Mouse (Mus musculus): Measurements from ENCODE around the gene Col2a1. TPM values are rescaled to one million over a fixed set of nuclear protein-coding genes. Genes with fewer than 3 reads are reported as not detected.

The Col2a1 gene
- polyA plus RNA-seq, 1 experiment: 12.7 TPM

GRCm38 (mm10) chr15:98004740-98005159, 255 bp upstream of the Col2a1 start:
- Histone ChIP-seq H3K4me1 (ENCODE audit: control insufficient read depth, insufficient read depth, low read length) (no peaks in the 10 kb centered on the region), H3K4me3 (ENCODE audit: insufficient read depth, low read length) (no peak overlapping the region), H3K27ac (ENCODE audit: insufficient read depth, low read length) (no peak overlapping the region)
- TF ChIP-seq POLR2A (IDR thresholded peaks at IDR 0.05; ENCODE audit: low read depth, low read length) (no peak), CTCF (IDR thresholded peaks at IDR 0.05; ENCODE audit: borderline replicate concordance, insufficient read depth, low read length) (no peak)

- no peak overlapping the region for H3K27ac ChIP-seq (ENCODE audit: insufficient read depth, low read length)
- TF ChIP-seq CTCF (IDR thresholded peaks at IDR 0.05; ENCODE audit: borderline replicate concordance, insufficient read depth, low read length): no peak
- TF ChIP-seq POLR2A (IDR thresholded peaks at IDR 0.05; ENCODE audit: low read depth, low read length): no peak
- H3K4me1 ChIP-seq (ENCODE audit: control insufficient read depth, insufficient read depth, low read length): no peaks in the 10 kb centered on the region
- peak overlapping the region; percentile 27 for H3K4me3 ChIP-seq (ENCODE audit: insufficient read depth, low read length)
Observed at GRCm38 (mm10) chr15:98002991-98003821, 1.3 kb downstream of the Col2a1 start.

GRCm38 (mm10) chr15:98002113-98002990, 2.1 kb downstream of the Col2a1 start:
- no peaks in the 10 kb centered on the region for H3K4me1 ChIP-seq (ENCODE audit: control insufficient read depth, insufficient read depth, low read length)
- TF ChIP-seq POLR2A (IDR thresholded peaks at IDR 0.05; ENCODE audit: low read depth, low read length) (no peak), CTCF (IDR thresholded peaks at IDR 0.05; ENCODE audit: borderline replicate concordance, insufficient read depth, low read length) (no peak)
- no peak overlapping the region for H3K27ac ChIP-seq (ENCODE audit: insufficient read depth, low read length)

GRCm38 (mm10) chr15:98001321-98002112, 3.0 kb downstream of the Col2a1 start:
- Histone ChIP-seq H3K4me1 (ENCODE audit: control insufficient read depth, insufficient read depth, low read length) (no peaks in the 10 kb centered on the region), H3K4me3 (ENCODE audit: insufficient read depth, low read length) (peak overlapping the region; percentile 33), H3K27ac (ENCODE audit: insufficient read depth, low read length) (no peak overlapping the region)
- TF ChIP-seq CTCF (IDR thresholded peaks at IDR 0.05; ENCODE audit: borderline replicate concordance, insufficient read depth, low read length): no peak
- TF ChIP-seq POLR2A (IDR thresholded peaks at IDR 0.05; ENCODE audit: low read depth, low read length): no peak

More at GRCm38 (mm10) chr15:98002113-98002990, 2.1 kb downstream of the Col2a1 start:
- peak overlapping the region; percentile 33 for H3K4me3 ChIP-seq (ENCODE audit: insufficient read depth, low read length)

GRCm38 (mm10) chr15:97999991-98000390, 4.5 kb downstream of the Col2a1 start:
- H3K4me1 ChIP-seq (ENCODE audit: control insufficient read depth, insufficient read depth, low read length): no peaks in the 10 kb centered on the region
- TF ChIP-seq POLR2A (IDR thresholded peaks at IDR 0.05; ENCODE audit: low read depth, low read length) (no peak), CTCF (IDR thresholded peaks at IDR 0.05; ENCODE audit: borderline replicate concordance, insufficient read depth, low read length) (no peak)
- H3K4me3 ChIP-seq (ENCODE audit: insufficient read depth, low read length): no peak overlapping the region
- H3K27ac ChIP-seq (ENCODE audit: insufficient read depth, low read length): no peak overlapping the region

GRCm38 (mm10) chr15:97999546-97999945, 4.9 kb downstream of the Col2a1 start:
- no peak overlapping the region for H3K4me3 ChIP-seq (ENCODE audit: insufficient read depth, low read length)
- TF ChIP-seq CTCF (IDR thresholded peaks at IDR 0.05; ENCODE audit: borderline replicate concordance, insufficient read depth, low read length): no peak
- TF ChIP-seq POLR2A (IDR thresholded peaks at IDR 0.05; ENCODE audit: low read depth, low read length): no peak
- no peaks in the 10 kb centered on the region for H3K4me1 ChIP-seq (ENCODE audit: control insufficient read depth, insufficient read depth, low read length)
- no peak overlapping the region for H3K27ac ChIP-seq (ENCODE audit: insufficient read depth, low read length)

GRCm38 (mm10) chr15:97996716-97997256, 7.7 kb downstream of the Col2a1 start:
- TF ChIP-seq CTCF (IDR thresholded peaks at IDR 0.05; ENCODE audit: borderline replicate concordance, insufficient read depth, low read length) (no peak), POLR2A (IDR thresholded peaks at IDR 0.05; ENCODE audit: low read depth, low read length) (no peak)
- Histone ChIP-seq H3K4me1 (ENCODE audit: control insufficient read depth, insufficient read depth, low read length) (no peaks in the 10 kb centered on the region), H3K27ac (ENCODE audit: insufficient read depth, low read length) (no peak overlapping the region), H3K4me3 (ENCODE audit: insufficient read depth, low read length) (no peak overlapping the region)

GRCm38 (mm10) chr15:97992712-97993286, 11.7 kb downstream of the Col2a1 start:
- Histone ChIP-seq H3K4me3 (ENCODE audit: insufficient read depth, low read length) (no peak overlapping the region), H3K4me1 (ENCODE audit: control insufficient read depth, insufficient read depth, low read length) (no peaks in the 10 kb centered on the region), H3K27ac (ENCODE audit: insufficient read depth, low read length) (no peak overlapping the region)
- TF ChIP-seq CTCF (IDR thresholded peaks at IDR 0.05; ENCODE audit: borderline replicate concordance, insufficient read depth, low read length) (no peak), POLR2A (IDR thresholded peaks at IDR 0.05; ENCODE audit: low read depth, low read length) (peak; percentile 30; the same call in 1 of the 2 replicates)

All from embryonic fibroblast, embryonic 13.5 days (primary cell).